Mouse (Mus musculus): ENCODE measurements around the gene Otog.

DNA sequence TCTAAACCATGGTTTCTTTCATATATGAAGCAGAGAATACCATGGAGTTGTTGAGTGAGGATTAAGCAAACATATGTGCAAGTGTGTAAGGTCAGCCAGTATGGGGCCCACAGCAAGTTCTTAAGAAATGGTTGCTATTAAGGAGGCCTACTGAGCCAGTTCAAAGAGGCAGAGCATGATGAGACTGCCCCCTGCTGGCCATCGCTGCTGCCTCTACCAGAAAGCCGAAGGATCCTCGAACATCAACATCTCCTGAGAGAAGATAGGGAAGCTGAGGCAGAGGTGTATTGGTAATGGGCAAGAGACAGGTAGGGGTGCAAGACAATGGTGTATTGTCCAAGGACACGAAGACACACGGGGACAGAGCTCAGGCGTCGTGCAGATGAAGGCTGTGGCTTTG lies 14.5 kb upstream of the Otog start:
- TF ChIP-seq POLR2A (IDR thresholded peaks at IDR 0.05; ENCODE audit: insufficient read depth, low read depth, low read length) (no peak), CTCF (IDR thresholded peaks at IDR 0.05) (peak; percentile 67), EP300 (IDR thresholded peaks at IDR 0.05; ENCODE audit: insufficient read depth, low read depth, low read length) (no peak)
